Comparison of ENCODE assay signal across 8 mouse cellular contexts in genomic region chr16:20642161-20642560, GRCm38 (mm10). TPM values are rescaled to one million over a fixed set of nuclear protein-coding genes. Genes with fewer than 3 reads are reported as not detected.
A peak's percentile ranks its signal among the peaks of the same experiment; 100 is the strongest.
DNase-seq lines count a peak whose midpoint lies in the region; ATAC-seq and TF ChIP-seq lines count a peak whose summit lies in the region.

No protein-coding gene starts in this region.

- dilution Hi-C loops in CH12.LX (cut with MboI; ENCODE audit: extremely low pct_ligation_motif_present, extremely low pct_unique_long_range_greater_than_20kb, low sequenced_read_pairs) = no loop called here

- no peak overlapping the region for H3K27ac ChIP-seq in CH12.LX (ENCODE audit: insufficient read depth, low read depth)
- H3K27ac ChIP-seq in embryonic facial prominence, embryonic 11.5 days (replicated peaks; ENCODE audit: low read depth, low read length) = no peak overlapping the region

- H3K27me3 ChIP-seq in CH12.LX (replicated peaks) = no peaks in the 10 kb centered on the region
- no peaks in the 10 kb centered on the region for H3K27me3 ChIP-seq in embryonic facial prominence, embryonic 11.5 days (ENCODE audit: control insufficient read depth, insufficient read depth, low read length)

- in situ Hi-C loops in CH12.LX (cut with MboI; ENCODE audit: low pct_ligation_motif_present, low pct_unique_long_range_greater_than_20kb, low sequenced_read_pairs) = loop anchor here (10.0 kb wide), 1 partner anchor 137 kb away; no protein-coding TSS in a partner anchor

- no peak overlapping the region for H3K4me3 ChIP-seq in CH12.LX (replicated peaks in 1 of 3; ENCODE audit: low read depth in 2 of 3, low read length in 2 of 3, poor library complexity in 1 of 3)
- no peak overlapping the region for H3K4me3 ChIP-seq in embryonic facial prominence, embryonic 11.5 days (ENCODE audit: low read depth, low read length)

- H3K9ac ChIP-seq in CH12.LX (ENCODE audit: insufficient read depth, low read depth) = peak overlapping the region; percentile 15; the same call in 1 of the 2 replicates
- H3K9ac ChIP-seq in embryonic facial prominence, embryonic 11.5 days (replicated peaks; ENCODE audit: low read length) = no peak overlapping the region

- peak; percentile 34 to 98; a peak in 2 of 4 replicates for TF ChIP-seq CTCF in CH12.LX (conservative IDR thresholded peaks at IDR 0.05 in 1 of 2, IDR thresholded peaks at IDR 0.05 in 1 of 2; ENCODE audit: low read depth in 2 of 2, low read length in 2 of 2)

- H3K4me2 ChIP-seq in CH12.LX (ENCODE audit: insufficient read depth, low read depth, poor library complexity, severe bottlenecking) = peak overlapping the region; percentile 41; the same call in 1 of the 2 replicates
- no peak overlapping the region for H3K4me2 ChIP-seq in embryonic facial prominence, embryonic 11.5 days (ENCODE audit: low read depth, low read length)

- WGBS in embryonic facial prominence, embryonic 11.5 days = 3% methylated on average over 8 of the region's 8 CpGs

- TF ChIP-seq EP300 in CH12.LX (IDR thresholded peaks at IDR 0.05; ENCODE audit: low read length) = no peak

- no peaks in the 10 kb centered on the region for H3K9me3 ChIP-seq in CH12.LX (replicated peaks; ENCODE audit: low read length)
- no peaks in the 10 kb centered on the region for H3K9me3 ChIP-seq in embryonic facial prominence, embryonic 11.5 days (replicated peaks; ENCODE audit: control insufficient read depth, low read length)

- no peaks in the 10 kb centered on the region for H3K36me3 ChIP-seq in CH12.LX (replicated peaks in 1 of 2; ENCODE audit: control insufficient read depth in 1 of 2, insufficient read depth in 1 of 2, low read length in 1 of 2)
- H3K36me3 ChIP-seq in embryonic facial prominence, embryonic 11.5 days (replicated peaks; ENCODE audit: control insufficient read depth, insufficient read depth, low read depth, low read length) = no peaks in the 10 kb centered on the region

- TF ChIP-seq POLR2A in CH12.LX (IDR thresholded peaks at IDR 0.05; ENCODE audit: low read depth, low read length) = no peak

- DNase-seq in CH12.LX (ENCODE audit: extremely low read depth) = peak; percentile 64
- peak; percentile 78 for DNase-seq in adrenal gland, postnatal 25 days
- DNase-seq in embryonic facial prominence, embryonic 11.5 days (ENCODE audit: low spot score) = peak; percentile 80
- DNase-seq in heart, postnatal 36 days = peak; percentile 73 to 79
- DNase-seq in layer of hippocampus, adult 18-20 months (ENCODE audit: low spot score in 2 of 2) = peak; percentile 52 to 85
- DNase-seq in lung, postnatal 10 days = peak; percentile 83
- peak; percentile 58 for DNase-seq in ovary, postnatal 14 days (ENCODE audit: low spot score)
- DNase-seq in urinary bladder, postnatal 25 days (ENCODE audit: low spot score) = peak; percentile 67

- no peaks in the 10 kb centered on the region for H3K79me2 ChIP-seq in CH12.LX (replicated peaks; ENCODE audit: control insufficient read depth, extremely low read depth, insufficient read depth, poor library complexity, severe bottlenecking)

- ATAC-seq in embryonic facial prominence, embryonic 11.5 days (replicated peaks; ENCODE audit: insufficient number of reproducible peaks, low FRiP score, low TSS enrichment, low read depth) = no peak; the same call in 1 of the 2 replicates

- H3K4me1 ChIP-seq in CH12.LX (ENCODE audit: control insufficient read depth in 1 of 2, insufficient read depth in 2 of 2) = peaks cover 3 to 15% of the 10 kb centered on the region in 2 experiments
- H3K4me1 ChIP-seq in embryonic facial prominence, embryonic 11.5 days (ENCODE audit: control insufficient read depth, insufficient read depth, low read length) = no peaks in the 10 kb centered on the region

- intact Hi-C loops in heart, postnatal 36 days (cut with DNase I) = loop anchor here (1.0 kb wide), 1 partner anchor 146 kb away; no protein-coding TSS in a partner anchor

- TF ChIP-seq RAD21 in CH12.LX (IDR thresholded peaks at IDR 0.05; ENCODE audit: low read depth, low read length) = peak; percentile 100

TF ChIP-seq in CH12.LX, 34 proteins besides CTCF, POLR2A, EP300 and RAD21 (continues in another document):
- peak; percentile 82 for TF ChIP-seq ZC3H11A (IDR thresholded peaks at IDR 0.05; ENCODE audit: low read depth, low read length)
- no peak for TF ChIP-seq MAZ (IDR thresholded peaks at IDR 0.05; ENCODE audit: low read depth, low read length)
- no peak for TF ChIP-seq POLR2AphosphoS2 (IDR thresholded peaks at IDR 0.05; ENCODE audit: low read depth, low read length)
- no peak for TF ChIP-seq GABPA (IDR thresholded peaks at IDR 0.05; ENCODE audit: insufficient replicate concordance, low read depth, low read length)
- 0 out of 2 replicates have a peak, but pooled peaks have one; percentile 11 for TF ChIP-seq MXI1 (IDR thresholded peaks at IDR 0.05; ENCODE audit: low read depth, low read length)
- TF ChIP-seq ZNF384 (IDR thresholded peaks at IDR 0.05; ENCODE audit: low read depth, low read length) = no peak
- TF ChIP-seq MEF2A (IDR thresholded peaks at IDR 0.05; ENCODE audit: borderline replicate concordance, low read depth, low read length) = peak; percentile 43; the same call in 1 of the 2 replicates
- no peak for TF ChIP-seq TBP (conservative IDR thresholded peaks at IDR 0.05; ENCODE audit: low read depth, low read length)
- TF ChIP-seq HCFC1 (IDR thresholded peaks at IDR 0.05; ENCODE audit: low read depth, low read length) = no peak
- no peak for TF ChIP-seq CHD2 (IDR thresholded peaks at IDR 0.05; ENCODE audit: low read length)
- no peak for TF ChIP-seq KAT2A (IDR thresholded peaks at IDR 0.05; ENCODE audit: insufficient replicate concordance, low read length)
- no peak for TF ChIP-seq MAX (IDR thresholded peaks at IDR 0.05; ENCODE audit: low read length)
- no peak; the same call in 1 of the 2 replicates for TF ChIP-seq CHD1 (IDR thresholded peaks at IDR 0.05; ENCODE audit: low read depth, low read length)
- 0 out of 2 replicates have a peak, but pooled peaks have one; percentile 9 for TF ChIP-seq RCOR1 (conservative IDR thresholded peaks at IDR 0.05; ENCODE audit: low read depth, low read length)
- no peak for TF ChIP-seq USF2 (conservative IDR thresholded peaks at IDR 0.05; ENCODE audit: low read depth, low read length)
- TF ChIP-seq UBTF (IDR thresholded peaks at IDR 0.05; ENCODE audit: low read depth, low read length) = no peak
- TF ChIP-seq PAX5 (IDR thresholded peaks at IDR 0.05; ENCODE audit: low read length) = no peak
- no peak for TF ChIP-seq MAFK (IDR thresholded peaks at IDR 0.05; ENCODE audit: insufficient replicate concordance, low read length)
- peak; percentile 40; the same call in 1 of the 2 replicates for TF ChIP-seq TCF12 (IDR thresholded peaks at IDR 0.05; ENCODE audit: low read depth, low read length)
- TF ChIP-seq IRF4 (IDR thresholded peaks at IDR 0.05; ENCODE audit: low read depth, low read length) = peak; percentile 43; the same call in 1 of the 2 replicates
- TF ChIP-seq ELF1 (IDR thresholded peaks at IDR 0.05; ENCODE audit: low read depth, low read length) = no peak
- TF ChIP-seq NRF1 (IDR thresholded peaks at IDR 0.05; ENCODE audit: low read depth, low read length) = peak; percentile 36; the same call in 1 of the 2 replicates
- peak; percentile 41; the same call in 1 of the 2 replicates for TF ChIP-seq NELFE (IDR thresholded peaks at IDR 0.05; ENCODE audit: low read depth, low read length)
- TF ChIP-seq ETS1 (conservative IDR thresholded peaks at IDR 0.05; ENCODE audit: low read depth, low read length) = no peak

RNA-seq across cellular contexts. Expression of gene Psmd2, which starts 9.3 kb away (rescaled TPM):
- 340 and 410 TPM in 2 replicates for total RNA-seq in CH12.LX (2012; rRNA removed)
- total RNA-seq in CH12.LX (2014; rRNA removed) = 267 and 273 TPM in 2 replicates
- 528 and 678 TPM in 2 replicates for polyA plus RNA-seq in CH12.LX (2012; ENCODE audit: insufficient read length, low read depth)
- total RNA-seq in adrenal gland, postnatal 25 days (2021) = 279 and 296 TPM in 2 replicates
- polyA plus RNA-seq in embryonic facial prominence, embryonic 11.5 days (2014; fragmentation: Nextera tagmentation; extraction: Ambion mirVana) = 500 and 501 TPM in 2 replicates
- total RNA-seq in heart, postnatal 36 days (2021) = 100 to 1,000 TPM; 214 to 216 TPM
- total RNA-seq in layer of hippocampus, adult 18-20 months (2021) = 100 to 1,000 TPM; 206 to 212 TPM

RNA-seq across cellular contexts. Expression of gene Ece2, which starts 12.5 kb away (rescaled TPM):
- total RNA-seq in CH12.LX (2012; rRNA removed) = 0.08 and 0.34 TPM in 2 replicates
- 0.08 and 0.17 TPM in 2 replicates for total RNA-seq in CH12.LX (2014; rRNA removed)
- polyA plus RNA-seq in CH12.LX (2012; ENCODE audit: insufficient read length, low read depth) = 0.26 and 0.49 TPM in 2 replicates
- total RNA-seq in adrenal gland, postnatal 25 days (2021) = 11.4 and 15.0 TPM in 2 replicates
- 2.4 and 2.5 TPM in 2 replicates for polyA plus RNA-seq in embryonic facial prominence, embryonic 11.5 days (2014; fragmentation: Nextera tagmentation; extraction: Ambion mirVana)
- 1 to 10 TPM in 1 of 2 experiments, under 1 TPM in 1; 0.41 to 1.2 TPM for total RNA-seq in heart, postnatal 36 days (2021)
- 10 to 100 TPM; 24.6 to 27.1 TPM for total RNA-seq in layer of hippocampus, adult 18-20 months (2021)

RNA-seq across cellular contexts. Expression of gene Camk2n2, which starts 21.1 kb away (rescaled TPM):
- total RNA-seq in CH12.LX (2012; rRNA removed) = 2.0 and 2.3 TPM in 2 replicates
- total RNA-seq in CH12.LX (2014; rRNA removed) = 1.4 and 1.5 TPM in 2 replicates
- 7.0 and 7.2 TPM in 2 replicates for polyA plus RNA-seq in CH12.LX (2012; ENCODE audit: insufficient read length, low read depth)
- total RNA-seq in adrenal gland, postnatal 25 days (2021) = 15.8 and 27.8 TPM in 2 replicates
- 1.8 and 2.2 TPM in 2 replicates for polyA plus RNA-seq in embryonic facial prominence, embryonic 11.5 days (2014; fragmentation: Nextera tagmentation; extraction: Ambion mirVana)
- total RNA-seq in heart, postnatal 36 days (2021) = 1 to 10 TPM; 1.1 to 1.2 TPM
- total RNA-seq in layer of hippocampus, adult 18-20 months (2021) = 10 to 100 TPM; 82.8 to 87.9 TPM

RNA-seq across cellular contexts. Expression of gene Eif4g1, which starts 26.0 kb away (rescaled TPM):
- total RNA-seq in CH12.LX (2012; rRNA removed) = 473 and 601 TPM in 2 replicates
- total RNA-seq in CH12.LX (2014; rRNA removed) = 370 and 403 TPM in 2 replicates
- 492 and 519 TPM in 2 replicates for polyA plus RNA-seq in CH12.LX (2012; ENCODE audit: insufficient read length, low read depth)
- total RNA-seq in adrenal gland, postnatal 25 days (2021) = 337 and 368 TPM in 2 replicates
- 156 TPM in 2 replicates for polyA plus RNA-seq in embryonic facial prominence, embryonic 11.5 days (2014; fragmentation: Nextera tagmentation; extraction: Ambion mirVana)
- total RNA-seq in heart, postnatal 36 days (2021) = 100 to 1,000 TPM; 388 to 434 TPM
- 100 to 1,000 TPM; 278 to 283 TPM for total RNA-seq in layer of hippocampus, adult 18-20 months (2021)

RNA-seq across cellular contexts. Expression of gene Alg3, which starts 30.6 kb away (rescaled TPM):
- total RNA-seq in CH12.LX (2012; rRNA removed) = 22.7 and 25.6 TPM in 2 replicates
- total RNA-seq in CH12.LX (2014; rRNA removed) = 16.0 and 17.2 TPM in 2 replicates
- polyA plus RNA-seq in CH12.LX (2012; ENCODE audit: insufficient read length, low read depth) = 70.4 and 81.1 TPM in 2 replicates
- 26.2 and 41.4 TPM in 2 replicates for total RNA-seq in adrenal gland, postnatal 25 days (2021)
- polyA plus RNA-seq in embryonic facial prominence, embryonic 11.5 days (2014; fragmentation: Nextera tagmentation; extraction: Ambion mirVana) = 47.3 and 49.4 TPM in 2 replicates
- 1 to 10 TPM; 8.7 to 8.8 TPM for total RNA-seq in heart, postnatal 36 days (2021)
- 10 to 100 TPM; 11.7 to 12.9 TPM for total RNA-seq in layer of hippocampus, adult 18-20 months (2021)
